Mouse (Mus musculus) hindbrain, embryonic 10.5 days (tissue): ENCODE data around the gene Nup93. TPM values are rescaled to one million over a fixed set of nuclear protein-coding genes. Genes with fewer than 3 reads are reported as not detected.

Source experiments
- microRNA counts: library from miRNA; unstranded; fragments of <30 nt; microRNA quantifications from one replicate; lab custom pipeline; 2017
- polyA plus RNA-seq: library from polyadenylated mRNA; unstranded; fragments of >200 nt; fragmentation: Nextera tagmentation; extraction: Ambion mirVana; gene quantifications from 2 replicates; pipeline ENCODE4 v1.2.1, GENCODE M21; 2016

Gene Nup93
- polyA plus RNA-seq, 1 experiment from 2014 or later, result 114 TPM

MicroRNAs encoded within 50 kb of the gene (microRNA counts, 519-probe panel; counts per million panel counts)
- 2,301 counts per million, percentile 79 among the panel's probes with 10 or more counts for microRNA mmu-miR-138 (lab: Ali Mortazavi, UCI)

Other genes with a start within 250 kb of the Nup93 start
- gene Amfr, start 201.7 kb upstream of the Nup93 start, polyA plus RNA-seq, result 41.4 and 48.4 TPM in 2 replicates
- 162 and 166 TPM in 2 replicates for gene Nudt21, start 177.5 kb upstream of the Nup93 start, polyA plus RNA-seq
- gene Ogfod1, start 177.4 kb upstream of the Nup93 start, polyA plus RNA-seq, result 10.8 and 12.1 TPM in 2 replicates
- 16.9 and 19.0 TPM in 2 replicates for gene Bbs2, start 115.6 kb upstream of the Nup93 start, polyA plus RNA-seq
- gene Mt4, start 77.4 kb upstream of the Nup93 start, polyA plus RNA-seq, result not detected in 2 replicates
- gene Mt3, start 62.0 kb upstream of the Nup93 start, polyA plus RNA-seq, result 8.4 and 13.2 TPM in 2 replicates
- 48.0 and 63.2 TPM in 2 replicates for gene Mt2, start 41.9 kb upstream of the Nup93 start, polyA plus RNA-seq
- gene Mt1, start 35.5 kb upstream of the Nup93 start, polyA plus RNA-seq, result 159 and 234 TPM in 2 replicates
- gene Slc12a3, start 114.6 kb downstream of the Nup93 start, polyA plus RNA-seq, result 0.09 TPM in 1 of 2 replicates, not detected in the other
- 57.3 and 59.5 TPM in 2 replicates for gene Herpud1, start 171.9 kb downstream of the Nup93 start, polyA plus RNA-seq
- gene Nlrc5, start 219.8 kb downstream of the Nup93 start, polyA plus RNA-seq, result 0.20 TPM in 1 of 2 replicates, not detected in the other